Mouse (Mus musculus): ENCODE measurements around the gene Agtpbp1. TPM values are rescaled to one million over a fixed set of nuclear protein-coding genes. Genes with fewer than 3 reads are reported as not detected.

The Agtpbp1 gene
- total and polyA plus RNA-seq, 2 experiments from 2014 or later: 12.4 to 21.7 TPM

GRCm38 (mm10) chr13:59621643-59622489 is 36.8 kb upstream of the Agtpbp1 start:
- peaks cover 72% of the 10 kb centered on the region for H3K36me3 ChIP-seq (replicated peaks; ENCODE audit: control insufficient read depth, insufficient read depth, low read length)
- H3K27me3 ChIP-seq (ENCODE audit: control insufficient read depth, insufficient read depth, low read length): no peaks in the 10 kb centered on the region
- H3K27ac ChIP-seq (ENCODE audit: low read depth): no peak overlapping the region
- H3K9me3 ChIP-seq (replicated peaks; ENCODE audit: control insufficient read depth, low read length): no peaks in the 10 kb centered on the region
- no peak overlapping the region for H3K4me3 ChIP-seq (ENCODE audit: low read depth, low read length)
- 86% methylated on average over 7 of the region's 7 CpGs for WGBS
- TF ChIP-seq EP300 (IDR thresholded peaks at IDR 0.05; ENCODE audit: low read depth) (no peak), CTCF (IDR thresholded peaks at IDR 0.05; ENCODE audit: low read depth) (no peak)
- no peak overlapping the region for H3K4me2 ChIP-seq (ENCODE audit: low read depth, low read length)
- ATAC-seq (ENCODE audit: insufficient read depth, low read depth) (no peak), DNase-seq (ENCODE audit: low spot score) (no peak)
- peaks cover 12% of the 10 kb centered on the region; the same call in 1 of the 2 replicates for H3K4me1 ChIP-seq (ENCODE audit: control insufficient read depth, insufficient read depth)
- H3K9ac ChIP-seq (replicated peaks; ENCODE audit: low read depth, low read length): no peak overlapping the region

GRCm38 (mm10) chr13:59618463-59618862 is 33.4 kb upstream of the Agtpbp1 start:
- no peaks in the 10 kb centered on the region for H3K4me1 ChIP-seq (ENCODE audit: control insufficient read depth, insufficient read depth)
- no peak overlapping the region for H3K4me2 ChIP-seq (ENCODE audit: low read depth, low read length)
- WGBS: 51% methylated on average over 6 of the region's 6 CpGs
- no peak for TF ChIP-seq EP300 (IDR thresholded peaks at IDR 0.05; ENCODE audit: low read depth)
- TF ChIP-seq CTCF (IDR thresholded peaks at IDR 0.05; ENCODE audit: low read depth): no peak
- no peak overlapping the region for H3K4me3 ChIP-seq (ENCODE audit: low read depth, low read length)
- DNase-seq (ENCODE audit: low spot score): no peak
- no peak for ATAC-seq (ENCODE audit: insufficient read depth, low read depth)
- no peaks in the 10 kb centered on the region for H3K27me3 ChIP-seq (ENCODE audit: control insufficient read depth, insufficient read depth, low read length)
- no peak overlapping the region for H3K27ac ChIP-seq (ENCODE audit: low read depth)
- no peak overlapping the region for H3K9ac ChIP-seq (replicated peaks; ENCODE audit: low read depth, low read length)
- H3K9me3 ChIP-seq (replicated peaks; ENCODE audit: control insufficient read depth, low read length): no peaks in the 10 kb centered on the region
- H3K36me3 ChIP-seq (replicated peaks; ENCODE audit: control insufficient read depth, insufficient read depth, low read length): peaks cover 74% of the 10 kb centered on the region

GRCm38 (mm10) chr13:59615554-59615953 is 30.5 kb upstream of the Agtpbp1 start:
- no peaks in the 10 kb centered on the region for H3K9me3 ChIP-seq (replicated peaks; ENCODE audit: control insufficient read depth, low read length)
- DNase-seq (ENCODE audit: low spot score): no peak
- peaks cover 67% of the 10 kb centered on the region for H3K36me3 ChIP-seq (replicated peaks; ENCODE audit: control insufficient read depth, insufficient read depth, low read length)
- no peak overlapping the region for H3K27ac ChIP-seq (ENCODE audit: low read depth)
- WGBS: 86% methylated on average over 4 of the region's 4 CpGs
- no peak overlapping the region for H3K4me2 ChIP-seq (ENCODE audit: low read depth, low read length)
- ATAC-seq (ENCODE audit: insufficient read depth, low read depth): no peak
- H3K27me3 ChIP-seq (ENCODE audit: control insufficient read depth, insufficient read depth, low read length): no peaks in the 10 kb centered on the region
- no peak overlapping the region for H3K9ac ChIP-seq (replicated peaks; ENCODE audit: low read depth, low read length)
- H3K4me3 ChIP-seq (ENCODE audit: low read depth, low read length): no peak overlapping the region
- 0 out of 2 replicates have a peak, but pooled peaks cover 4% of the 10 kb centered on the region for H3K4me1 ChIP-seq (ENCODE audit: control insufficient read depth, insufficient read depth)
- no peak for TF ChIP-seq CTCF (IDR thresholded peaks at IDR 0.05; ENCODE audit: low read depth)
- TF ChIP-seq EP300 (IDR thresholded peaks at IDR 0.05; ENCODE audit: low read depth): no peak

- H3K9me3 ChIP-seq (replicated peaks; ENCODE audit: control insufficient read depth, low read length): no peaks in the 10 kb centered on the region
- H3K4me2 ChIP-seq (ENCODE audit: low read depth, low read length): no peak overlapping the region
- no peak overlapping the region for H3K27ac ChIP-seq (ENCODE audit: low read depth)
- 0 out of 2 replicates have a peak, but pooled peaks cover 4% of the 10 kb centered on the region for H3K4me1 ChIP-seq (ENCODE audit: control insufficient read depth, insufficient read depth)
- H3K27me3 ChIP-seq (ENCODE audit: control insufficient read depth, insufficient read depth, low read length): no peaks in the 10 kb centered on the region
- H3K36me3 ChIP-seq (replicated peaks; ENCODE audit: control insufficient read depth, insufficient read depth, low read length): peaks cover 63% of the 10 kb centered on the region
- no peak overlapping the region for H3K4me3 ChIP-seq (ENCODE audit: low read depth, low read length)
- ATAC-seq (ENCODE audit: insufficient read depth, low read depth) (no peak), DNase-seq (ENCODE audit: low spot score) (no peak)
- WGBS: 90% methylated on average over 4 of the region's 4 CpGs
- TF ChIP-seq CTCF (IDR thresholded peaks at IDR 0.05; ENCODE audit: low read depth) (no peak), EP300 (IDR thresholded peaks at IDR 0.05; ENCODE audit: low read depth) (no peak)
- H3K9ac ChIP-seq (replicated peaks; ENCODE audit: low read depth, low read length): no peak overlapping the region
Observed at GRCm38 (mm10) chr13:59615152-59615551, 30.1 kb upstream of the Agtpbp1 start.

- no peak for TF ChIP-seq EP300 (IDR thresholded peaks at IDR 0.05; ENCODE audit: low read depth)
- WGBS: 46% methylated on average over 4 of the region's 4 CpGs
- no peak for DNase-seq (ENCODE audit: low spot score)
Observed at GRCm38 (mm10) chr13:59613868-59614267, 28.8 kb upstream of the Agtpbp1 start.

More at GRCm38 (mm10) chr13:59613868-59614267, 28.8 kb upstream of the Agtpbp1 start:
- no peak overlapping the region for H3K27ac ChIP-seq (ENCODE audit: low read depth)
- H3K4me2 ChIP-seq (ENCODE audit: low read depth, low read length): no peak overlapping the region
- H3K4me1 ChIP-seq (ENCODE audit: control insufficient read depth, insufficient read depth): 0 out of 2 replicates have a peak, but pooled peaks cover 4% of the 10 kb centered on the region
- no peak overlapping the region for H3K4me3 ChIP-seq (ENCODE audit: low read depth, low read length)
- H3K27me3 ChIP-seq (ENCODE audit: control insufficient read depth, insufficient read depth, low read length): no peaks in the 10 kb centered on the region
- ATAC-seq (ENCODE audit: insufficient read depth, low read depth): no peak
- no peak overlapping the region for H3K9ac ChIP-seq (replicated peaks; ENCODE audit: low read depth, low read length)
- H3K9me3 ChIP-seq (replicated peaks; ENCODE audit: control insufficient read depth, low read length): no peaks in the 10 kb centered on the region
- peaks cover 66% of the 10 kb centered on the region for H3K36me3 ChIP-seq (replicated peaks; ENCODE audit: control insufficient read depth, insufficient read depth, low read length)

All from heart, postnatal 0 days (tissue).